Mouse (Mus musculus) hindbrain, embryonic 10.5 days (tissue): ENCODE measurements at regions not wholly inside any gene's neighbourhood (a gene's known extent, or its start where the extent isn't known, plus 50 kb on each side); places are given as distances from the start of the nearest gene placed in this dataset.

Experiments
- DNase-seq: peaks from one replicate; pipeline ENCODE4 v3.0.0-alpha.2; 2017; ENCODE audit warnings: low spot score
- H3K27ac ChIP-seq: fragments of 300-500 bp; sonication (generic); 2 replicates; pipeline ENCODE4 v1.5.1; 2016; ENCODE audit warnings: mild to moderate bottlenecking, moderate library complexity
- H3K27me3 ChIP-seq: fragments of 300-500 bp; sonication (generic); 2 replicates; pipeline ENCODE4 v1.6.1; 2016; ENCODE audit warnings: mild to moderate bottlenecking; ENCODE audit not compliant: poor library complexity, insufficient read depth, severe bottlenecking
- H3K36me3 ChIP-seq: fragments of 300-500 bp; sonication (generic); 2 replicates; pipeline ENCODE4 v1.6.1; 2016; ENCODE audit warnings: mild to moderate bottlenecking, moderate library complexity
- H3K4me1 ChIP-seq: fragments of 300-500 bp; sonication (generic); replicated peaks from 2 replicates; pipeline ENCODE4 v1.6.1; 2016; ENCODE audit warnings: mild to moderate bottlenecking
- H3K4me3 ChIP-seq: fragments of 300-500 bp; sonication (generic); 2 replicates; pipeline ENCODE4 v1.5.1; 2016; ENCODE audit warnings: mild to moderate bottlenecking, moderate library complexity
- H3K9me3 ChIP-seq: fragments of 300-500 bp; sonication (generic); 2 replicates; pipeline ENCODE4 v1.6.1; 2016; ENCODE audit warnings: mild to moderate bottlenecking, moderate library complexity
- WGBS: fragments of 180-500 bp; shearing (Covaris S2); methylation state at CpG from one replicate; pipeline ENCODE4 v1.1.7; 2016; 5-methylcytosine and 5-hydroxymethylcytosine counted together

GRCm38 (mm10) chr2:137571146-137571545 is 454.7 kb upstream of the Jag1 start:
- H3K27me3 ChIP-seq, result no peaks in the 10 kb centered on the region
- no peaks in the 10 kb centered on the region for H3K9me3 ChIP-seq
- 84% methylated on average over 1 of the region's 1 CpGs for WGBS
- no peaks in the 10 kb centered on the region for H3K4me1 ChIP-seq
- H3K4me3 ChIP-seq, result no peak overlapping the region
- no peak for DNase-seq
- no peak overlapping the region for H3K27ac ChIP-seq
- no peaks in the 10 kb centered on the region for H3K36me3 ChIP-seq

- WGBS, result 94% methylated on average over 3 of the region's 3 CpGs
- no peaks in the 10 kb centered on the region for H3K9me3 ChIP-seq
- H3K4me3 ChIP-seq, result no peak overlapping the region
- 0 out of 2 replicates have a peak, but pooled peaks cover 3% of the 10 kb centered on the region for H3K4me1 ChIP-seq
- DNase-seq, result no peak
- H3K36me3 ChIP-seq, result no peaks in the 10 kb centered on the region
- no peaks in the 10 kb centered on the region for H3K27me3 ChIP-seq
- no peak overlapping the region for H3K27ac ChIP-seq
Observed at GRCm38 (mm10) chr2:137566619-137567018, 450.2 kb upstream of the Jag1 start.

GRCm38 (mm10) chr2:137564064-137564624 is 447.7 kb upstream of the Jag1 start:
- H3K27ac ChIP-seq, result no peak overlapping the region
- DNase-seq, result no peak
- H3K4me1 ChIP-seq, result peaks cover 12% of the 10 kb centered on the region; the same call in 1 of the 2 replicates
- no peaks in the 10 kb centered on the region for H3K9me3 ChIP-seq
- no peaks in the 10 kb centered on the region for H3K27me3 ChIP-seq
- WGBS, result 77% methylated on average over 5 of the region's 5 CpGs
- H3K4me3 ChIP-seq, result no peak overlapping the region
- H3K36me3 ChIP-seq, result no peaks in the 10 kb centered on the region

- H3K9me3 ChIP-seq, result no peaks in the 10 kb centered on the region
- H3K4me3 ChIP-seq, result no peak overlapping the region
- WGBS, result 55% methylated on average over 4 of the region's 4 CpGs
- H3K27me3 ChIP-seq, result no peaks in the 10 kb centered on the region
- no peaks in the 10 kb centered on the region for H3K36me3 ChIP-seq
- no peak for DNase-seq
- peaks cover 12% of the 10 kb centered on the region; the same call in 1 of the 2 replicates for H3K4me1 ChIP-seq
- H3K27ac ChIP-seq, result no peak overlapping the region
Observed at GRCm38 (mm10) chr2:137560366-137560765, 443.9 kb upstream of the Jag1 start.

GRCm38 (mm10) chr2:137553871-137554270 is 437.4 kb upstream of the Jag1 start:
- 89% methylated on average over 2 of the region's 2 CpGs for WGBS
- H3K27me3 ChIP-seq, result no peaks in the 10 kb centered on the region

GRCm38 (mm10) chr2:137536581-137536980 is 420.1 kb upstream of the Jag1 start:
- Histone ChIP-seq H3K27ac (no peak overlapping the region), H3K27me3 (no peaks in the 10 kb centered on the region), H3K9me3 (no peaks in the 10 kb centered on the region), H3K4me1 (no peaks in the 10 kb centered on the region), H3K4me3 (no peak overlapping the region), H3K36me3 (no peaks in the 10 kb centered on the region)
- WGBS, result 74% methylated on average over 2 of the region's 2 CpGs
- DNase-seq, result no peak

More at GRCm38 (mm10) chr2:137553871-137554270, 437.4 kb upstream of the Jag1 start:
- Histone ChIP-seq H3K36me3 (no peaks in the 10 kb centered on the region), H3K4me3 (no peak overlapping the region), H3K4me1 (no peaks in the 10 kb centered on the region), H3K9me3 (no peaks in the 10 kb centered on the region), H3K27ac (no peak overlapping the region)
- DNase-seq, result no peak

GRCm38 (mm10) chr2:137516271-137516670 is 399.8 kb upstream of the Jag1 start:
- DNase-seq, result no peak
- no peaks in the 10 kb centered on the region for H3K36me3 ChIP-seq
- WGBS, result 72% methylated on average over 2 of the region's 2 CpGs
- H3K27ac ChIP-seq, result no peak overlapping the region
- H3K27me3 ChIP-seq, result no peaks in the 10 kb centered on the region
- peaks cover 15% of the 10 kb centered on the region for H3K4me1 ChIP-seq
- no peak overlapping the region for H3K4me3 ChIP-seq
- no peaks in the 10 kb centered on the region for H3K9me3 ChIP-seq

GRCm38 (mm10) chr2:137515043-137515442 is 398.6 kb upstream of the Jag1 start:
- H3K27ac ChIP-seq, result no peak overlapping the region
- H3K36me3 ChIP-seq, result no peaks in the 10 kb centered on the region
- H3K4me1 ChIP-seq, result peaks cover 15% of the 10 kb centered on the region
- H3K9me3 ChIP-seq, result no peaks in the 10 kb centered on the region
- WGBS, result 34% methylated on average over 3 of the region's 3 CpGs
- H3K27me3 ChIP-seq, result no peaks in the 10 kb centered on the region
- H3K4me3 ChIP-seq, result no peak overlapping the region
- DNase-seq, result peak; percentile 15

GRCm38 (mm10) chr2:137513895-137514506 is 397.6 kb upstream of the Jag1 start:
- no peak overlapping the region for H3K27ac ChIP-seq
- H3K4me1 ChIP-seq, result peaks cover 24% of the 10 kb centered on the region
- H3K36me3 ChIP-seq, result no peaks in the 10 kb centered on the region
- H3K4me3 ChIP-seq, result no peak overlapping the region
- DNase-seq, result peak; percentile 10
- WGBS, result 32% methylated on average over 2 of the region's 2 CpGs
- H3K27me3 ChIP-seq, result no peaks in the 10 kb centered on the region
- H3K9me3 ChIP-seq, result no peaks in the 10 kb centered on the region

- 84% methylated on average over 3 of the region's 3 CpGs for WGBS
- H3K36me3 ChIP-seq, result no peaks in the 10 kb centered on the region
- H3K4me3 ChIP-seq, result no peak overlapping the region
- H3K27me3 ChIP-seq, result no peaks in the 10 kb centered on the region
- no peak for DNase-seq
- no peak overlapping the region for H3K27ac ChIP-seq
- peaks cover 2% of the 10 kb centered on the region; the same call in 1 of the 2 replicates for H3K9me3 ChIP-seq
- H3K4me1 ChIP-seq, result peaks cover 24% of the 10 kb centered on the region
Observed at GRCm38 (mm10) chr2:137510671-137511235, 394.3 kb upstream of the Jag1 start.

GRCm38 (mm10) chr2:137501236-137501635 is 384.8 kb upstream of the Jag1 start:
- no peak overlapping the region for H3K4me3 ChIP-seq
- 72% methylated on average over 1 of the region's 1 CpGs for WGBS
- no peaks in the 10 kb centered on the region for H3K9me3 ChIP-seq
- H3K27ac ChIP-seq, result no peak overlapping the region
- no peaks in the 10 kb centered on the region for H3K27me3 ChIP-seq
- DNase-seq, result no peak
- H3K36me3 ChIP-seq, result no peaks in the 10 kb centered on the region
- H3K4me1 ChIP-seq, result no peaks in the 10 kb centered on the region

GRCm38 (mm10) chr2:137497616-137498015 is 381.2 kb upstream of the Jag1 start:
- Histone ChIP-seq H3K9me3 (no peaks in the 10 kb centered on the region), H3K27me3 (no peaks in the 10 kb centered on the region), H3K4me1 (no peaks in the 10 kb centered on the region), H3K27ac (no peak overlapping the region), H3K36me3 (no peaks in the 10 kb centered on the region), H3K4me3 (no peak overlapping the region)
- WGBS, result 84% methylated on average over 2 of the region's 2 CpGs
- DNase-seq, result no peak

- Histone ChIP-seq H3K4me3 (no peak overlapping the region), H3K27ac (no peak overlapping the region), H3K9me3 (no peaks in the 10 kb centered on the region), H3K4me1 (no peaks in the 10 kb centered on the region), H3K27me3 (no peaks in the 10 kb centered on the region), H3K36me3 (no peaks in the 10 kb centered on the region)
- no peak for DNase-seq
- WGBS, result 91% methylated on average over 5 of the region's 5 CpGs
Observed at GRCm38 (mm10) chr2:137493600-137493999, 377.2 kb upstream of the Jag1 start.
